Mouse (Mus musculus) naive thymus-derived CD4-positive, alpha-beta T cell, adult 2 months (primary cell): Measurements from ENCODE around the gene Clpx.

Source experiments
- DNase-seq: peaks from one replicate; pipeline ENCODE4 v3.0.0-alpha.2; 2011; ENCODE audit warnings: low read depth

Clpx gene

DNA sequence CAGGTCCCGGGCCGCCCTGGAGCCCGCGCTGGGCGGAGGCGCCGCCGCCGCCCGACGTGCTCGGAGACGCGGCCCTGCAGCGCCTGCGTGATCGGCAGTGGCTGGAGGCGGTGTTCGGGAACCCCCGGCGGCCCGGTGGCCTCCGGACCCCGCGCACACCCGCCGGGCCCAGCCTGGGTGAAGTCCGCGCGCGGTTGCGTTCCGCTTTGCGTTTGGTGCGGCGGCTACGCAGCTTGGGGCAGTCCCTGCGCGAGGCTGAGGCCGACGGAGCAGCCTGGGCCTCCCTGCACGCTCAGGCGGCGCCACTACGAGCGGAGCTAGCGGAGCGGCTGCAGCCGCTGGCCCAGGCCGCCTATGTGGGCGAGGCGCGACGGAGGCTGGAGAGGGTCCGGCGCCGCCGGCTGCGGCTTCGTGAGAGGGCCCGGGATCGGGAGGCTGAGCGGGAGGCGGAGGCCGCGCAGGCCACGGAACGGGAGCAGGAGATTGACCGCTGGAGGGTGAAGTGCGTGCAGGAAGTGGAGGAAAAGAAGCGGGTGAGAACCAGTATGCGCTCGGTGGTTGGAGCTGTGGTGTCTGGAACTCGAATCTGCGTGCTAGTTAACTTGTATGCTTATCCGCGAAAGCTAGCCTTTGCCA lies 52.5 kb downstream of the Clpx start:
- peak; percentile 74 for DNase-seq

DNA sequence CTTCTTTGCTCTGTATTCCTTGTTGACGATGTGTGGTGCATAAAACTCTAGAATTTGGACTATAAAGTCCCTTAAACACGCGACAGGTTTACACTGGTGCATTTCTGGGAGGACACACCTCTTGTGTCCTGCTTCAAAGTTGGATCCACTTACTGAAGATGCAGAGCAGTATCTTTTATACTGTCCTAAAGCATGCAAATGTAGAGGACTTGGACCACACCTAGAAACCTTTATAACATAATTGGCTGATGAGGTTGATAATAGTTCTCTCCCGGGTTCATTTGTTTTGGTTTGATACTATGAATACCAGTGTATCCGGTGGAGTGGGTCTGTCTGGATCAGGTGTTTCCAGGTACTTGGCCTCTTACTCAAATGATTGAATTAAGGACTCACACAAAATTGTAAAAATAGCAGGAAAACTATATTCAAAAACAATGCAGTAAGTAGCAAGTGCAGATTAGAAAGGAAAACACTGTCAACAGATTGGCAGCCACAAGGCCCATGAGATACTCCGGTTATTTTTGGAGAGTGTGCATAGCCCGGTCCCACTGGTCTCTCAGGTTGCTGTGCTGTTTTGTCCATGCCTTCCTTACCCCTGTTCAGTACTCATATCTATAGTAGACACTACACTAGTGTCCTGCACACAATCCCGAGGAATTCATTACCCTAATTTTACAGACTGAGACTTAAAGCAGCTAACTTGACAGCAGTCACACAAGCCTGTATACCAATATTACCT lies 53.2 kb downstream of the Clpx start:
- no peak for DNase-seq

GRCm38 (mm10) chr9:65353251-65353650 lies 59.2 kb downstream of the Clpx start:
- no peak for DNase-seq

- no peak for DNase-seq
Observed at GRCm38 (mm10) chr9:65356561-65356960, 62.5 kb downstream of the Clpx start.

DNA sequence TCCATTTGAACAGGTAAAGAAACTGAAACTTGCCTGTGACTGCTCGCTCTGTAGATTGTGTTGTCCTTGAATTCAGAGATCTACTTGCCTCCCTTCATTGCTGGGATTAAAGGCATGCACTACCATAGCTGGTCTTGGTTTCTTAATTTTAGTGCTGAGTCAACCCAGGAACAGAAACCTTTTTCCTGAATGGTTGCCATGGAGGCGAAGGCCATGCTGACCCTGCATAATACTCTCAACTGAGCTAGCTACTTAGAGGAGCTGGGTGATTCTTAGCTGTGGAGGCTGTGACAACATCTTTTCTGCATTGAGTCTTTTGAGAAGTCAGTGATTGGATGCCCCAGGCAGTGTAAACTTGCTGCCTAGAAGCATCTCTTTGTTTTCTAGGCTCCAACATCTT lies 62.9 kb downstream of the Clpx start:
- no peak for DNase-seq

DNA sequence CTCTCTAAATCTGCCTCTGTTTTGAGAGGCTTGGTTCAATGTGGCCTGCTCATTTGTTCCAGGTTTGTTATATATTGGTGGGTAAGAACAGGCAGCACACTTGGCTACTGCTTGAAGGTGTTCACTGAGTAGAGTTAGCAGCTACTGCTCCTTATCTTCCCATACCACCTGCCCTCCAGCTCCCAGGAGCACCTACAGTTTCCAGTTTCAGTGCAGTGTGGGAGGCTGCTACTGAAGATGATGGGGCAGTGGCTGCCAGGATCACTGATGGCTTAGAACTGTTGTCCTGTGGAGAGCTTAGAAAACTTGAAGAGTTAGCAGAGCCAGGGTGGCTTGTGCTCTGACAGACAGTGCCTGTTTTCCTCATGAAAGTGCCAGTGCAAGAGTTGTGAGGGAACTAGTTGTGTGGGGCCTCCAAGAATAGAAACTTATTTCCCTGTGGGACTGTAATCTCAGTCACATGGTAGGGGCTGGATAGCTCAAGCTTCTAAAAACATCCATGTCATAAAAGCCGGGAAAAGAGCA lies 65.0 kb downstream of the Clpx start:
- DNase-seq = no peak

DNA sequence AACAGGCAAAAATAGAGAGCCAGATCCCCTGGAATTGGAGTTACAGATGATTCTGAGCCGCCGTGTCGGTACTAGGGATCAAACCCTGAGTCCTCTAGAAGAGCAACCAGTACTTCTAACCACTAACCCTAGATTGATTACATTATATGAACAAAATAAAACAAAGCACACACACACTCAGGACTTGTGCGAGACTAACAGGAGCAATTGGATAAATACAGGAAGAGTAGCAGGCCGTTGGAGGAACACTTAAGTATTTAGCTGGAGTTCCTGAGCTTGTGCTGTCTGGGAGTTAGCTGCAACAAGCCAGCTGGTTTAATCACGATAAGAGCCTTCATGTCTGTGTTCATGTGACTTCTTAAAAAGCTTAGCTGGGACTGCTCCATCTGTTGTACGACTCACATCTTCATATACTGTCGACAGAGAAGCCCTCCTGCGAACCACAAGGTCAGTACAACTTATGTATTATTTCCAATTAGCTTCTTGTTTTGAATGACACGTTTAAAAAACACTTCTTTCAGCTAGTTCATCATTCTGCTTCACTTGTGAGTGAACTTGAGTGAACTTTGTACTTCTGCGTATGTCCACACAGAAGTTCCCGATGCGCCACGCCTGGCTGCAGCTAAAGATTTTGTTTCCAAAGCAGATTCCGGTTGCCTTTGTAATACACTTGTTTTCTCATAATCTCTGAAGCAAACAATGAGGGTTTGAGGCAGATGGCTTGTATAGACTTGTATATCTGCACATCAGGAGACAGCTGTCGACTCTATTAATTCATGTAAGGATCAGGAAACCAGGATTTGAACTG lies 66.8 kb downstream of the Clpx start, which contains the start of gene Ubap1l:
TSS of gene Ubap1l (plus strand) at position 401 of the 808 bp plus-strand sequence.
- no peak for DNase-seq

GRCm38 (mm10) chr9:65363684-65364083 lies 69.6 kb downstream of the Clpx start:
- DNase-seq = no peak

DNA sequence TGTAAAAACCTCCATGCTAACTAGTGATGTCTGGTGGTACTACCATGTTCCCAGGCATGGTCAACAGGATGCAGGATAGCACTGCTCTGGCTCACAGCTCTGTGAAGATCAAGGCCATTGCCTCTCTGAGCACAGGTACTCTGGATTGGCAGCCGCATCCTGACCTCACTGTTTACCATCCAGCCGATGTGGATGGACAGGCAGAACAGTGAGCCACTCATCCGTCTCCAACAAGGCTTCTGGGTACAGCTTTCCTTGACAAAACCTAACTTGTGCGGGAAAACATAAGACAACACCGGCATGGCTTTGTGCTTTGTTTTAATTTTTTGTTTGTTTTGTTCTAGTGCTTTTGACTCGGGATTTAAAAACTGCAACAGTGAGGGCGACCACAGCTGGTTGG lies 71.7 kb downstream of the Clpx start:
- no peak for DNase-seq

GRCm38 (mm10) chr9:65371756-65372155 lies 77.7 kb downstream of the Clpx start:
- DNase-seq = no peak

GRCm38 (mm10) chr9:65372449-65372848 lies 78.4 kb downstream of the Clpx start:
- DNase-seq = peak; percentile 19

- DNase-seq = no peak
Observed at GRCm38 (mm10) chr9:65374468-65375162, 80.6 kb downstream of the Clpx start.

DNA sequence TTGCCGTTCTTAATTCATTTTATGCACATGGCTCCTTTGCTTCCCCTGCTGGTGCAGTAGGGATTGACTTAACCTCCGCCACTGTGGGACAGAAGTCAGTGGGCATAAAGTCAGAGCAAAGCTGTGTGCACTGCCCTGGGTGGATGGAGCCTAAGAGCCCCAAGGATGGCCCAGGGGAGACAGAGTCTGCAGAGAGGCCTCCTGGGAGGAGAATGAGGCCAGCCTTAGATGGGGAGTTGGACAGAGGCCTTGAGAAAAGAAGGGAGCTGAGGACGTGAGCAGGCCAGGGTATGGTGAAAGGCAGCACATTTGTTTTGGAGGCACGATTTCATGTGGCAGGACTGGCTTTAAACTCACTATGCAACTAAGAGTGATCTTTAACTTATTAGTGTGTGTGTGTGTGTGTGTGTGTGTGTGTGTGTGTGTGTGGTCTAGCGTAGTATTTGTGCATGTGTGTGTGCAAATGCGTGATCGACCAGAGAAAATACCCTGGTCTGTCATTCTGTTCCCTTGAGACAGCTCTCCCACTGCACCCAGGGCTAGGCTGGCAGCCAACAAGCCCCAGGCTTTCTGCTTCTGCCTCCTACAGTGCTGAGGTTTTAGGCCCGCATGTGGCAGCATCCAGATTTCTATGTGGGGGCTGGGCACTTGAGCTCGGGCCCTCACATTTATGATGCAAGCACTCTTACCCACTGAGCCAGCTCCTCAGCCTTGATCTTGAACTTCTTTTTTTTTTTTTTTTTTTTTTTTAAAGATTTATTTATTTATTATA lies 81.3 kb downstream of the Clpx start:
- DNase-seq = no peak
